ENCODE assay signal across 20 mouse cellular contexts in the genomic region with DNA sequence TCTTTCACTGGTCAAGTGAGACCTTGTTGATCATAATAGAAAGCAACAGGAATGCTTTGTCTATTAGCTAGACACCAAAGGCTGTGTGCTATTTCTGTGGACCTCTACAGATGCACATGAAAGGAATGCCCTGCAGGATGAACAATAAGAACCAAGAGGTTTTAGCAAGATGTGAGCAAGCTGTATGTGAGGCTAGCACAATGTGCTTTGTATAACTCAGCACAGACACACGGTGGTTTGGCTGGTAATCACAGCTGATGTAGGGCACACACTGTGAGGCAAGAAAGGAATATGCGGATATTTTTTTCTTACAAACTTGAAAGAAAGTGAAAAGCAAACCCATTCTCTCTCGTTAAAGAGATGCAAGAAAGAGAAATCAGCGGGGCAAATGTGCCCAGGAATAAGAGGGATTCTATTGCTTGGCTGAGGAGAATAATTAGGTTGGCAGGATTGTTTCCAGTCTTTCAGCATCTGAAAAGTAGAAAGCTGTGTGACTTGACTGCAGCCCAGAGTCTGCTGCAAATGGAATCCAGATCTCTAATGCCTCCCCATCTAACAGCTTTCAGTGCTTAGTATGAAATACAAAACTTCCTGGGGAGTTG.
A peak's percentile ranks its signal among the peaks of the same experiment; 100 is the strongest.
DNase-seq lines count a peak whose midpoint lies in the region; ATAC-seq and TF ChIP-seq lines count a peak whose summit lies in the region.
"Had no signal": no experiment of that assay in that cellular context is flagged by ENCODE, and none has a peak within 500 bp of the region (broad histone marks: within the 10 kb centered on the region; RNA-seq: fewer than 3 reads in every experiment).

No protein-coding gene starts in this region.

- WGBS in midbrain, embryonic 10.5 days, result 40% methylated on average over 4 of the region's 4 CpGs
- 17% methylated on average over 4 of the region's 4 CpGs for WGBS in midbrain, postnatal 0 days
- WGBS in forebrain, embryonic 11.5 days, result 14% methylated on average over 4 of the region's 4 CpGs
- 34% methylated on average over 4 of the region's 4 CpGs for WGBS in midbrain, embryonic 11.5 days
- 55% methylated on average over 4 of the region's 4 CpGs for WGBS in lung, postnatal 0 days

- H3K4me2 ChIP-seq in midbrain, postnatal 0 days (ENCODE audit: low read depth, low read length, poor library complexity, severe bottlenecking), result no peak overlapping the region
- H3K4me2 ChIP-seq in forebrain, embryonic 11.5 days (ENCODE audit: low read depth, low read length, severe bottlenecking), result no peak overlapping the region
- H3K4me2 ChIP-seq in midbrain, embryonic 11.5 days, result no peak overlapping the region
- no peak overlapping the region for H3K4me2 ChIP-seq in lung, postnatal 0 days (replicated peaks; ENCODE audit: low read depth, low read length)
- H3K4me2 ChIP-seq: limb, embryonic 13.5 days; neural tube, embryonic 12.5 days had no signal

- DNase-seq in midbrain, embryonic 10.5 days (ENCODE audit: low spot score), result peak; percentile 11
- DNase-seq in midbrain, postnatal 0 days (ENCODE audit: low spot score), result no peak
- DNase-seq in forebrain, embryonic 11.5 days (ENCODE audit: low spot score), result no peak
- no peak for DNase-seq in midbrain, embryonic 11.5 days (ENCODE audit: low spot score, missing footprints)
- no peak for DNase-seq in heart, adult 8-10 months (ENCODE audit: low spot score)
- DNase-seq in lung, postnatal 0 days (ENCODE audit: low spot score), result no peak
- DNase-seq in kidney, adult 18-20 months, result no peak
- DNase-seq: B cell, adult 2 months; cerebellum, adult 9-11 months; gastrocnemius, postnatal 36 days; thymus, postnatal 14 days had no signal

- no peaks in the 10 kb centered on the region for H3K9me3 ChIP-seq in midbrain, embryonic 10.5 days (replicated peaks)
- no peaks in the 10 kb centered on the region for H3K9me3 ChIP-seq in midbrain, postnatal 0 days (ENCODE audit: low read length)
- no peaks in the 10 kb centered on the region for H3K9me3 ChIP-seq in forebrain, embryonic 11.5 days (ENCODE audit: control insufficient read depth, low read length)
- no peaks in the 10 kb centered on the region for H3K9me3 ChIP-seq in midbrain, embryonic 11.5 days (ENCODE audit: control insufficient read depth, low read length)
- no peaks in the 10 kb centered on the region for H3K9me3 ChIP-seq in lung, postnatal 0 days (ENCODE audit: low read length)
- H3K9me3 ChIP-seq: heart, embryonic 10.5 days; hindbrain, embryonic 10.5 days; limb, embryonic 13.5 days; neural tube, embryonic 12.5 days had no signal

- no peak for TF ChIP-seq CTCF in midbrain, postnatal 0 days (IDR thresholded peaks at IDR 0.05)
- no peak for TF ChIP-seq CTCF in lung, postnatal 0 days (IDR thresholded peaks at IDR 0.05)

- no peak for ATAC-seq in midbrain, postnatal 0 days (ENCODE audit: low FRiP score)
- ATAC-seq in forebrain, embryonic 11.5 days (replicated peaks; ENCODE audit: low FRiP score), result peak; percentile 89
- ATAC-seq in midbrain, embryonic 11.5 days (ENCODE audit: low FRiP score), result peak; percentile 55; the same call in 1 of the 2 replicates
- ATAC-seq in lung, postnatal 0 days, result no peak
- ATAC-seq: hindbrain, postnatal 0 days; intestine, postnatal 0 days had no signal

- no peaks in the 10 kb centered on the region for H3K36me3 ChIP-seq in midbrain, embryonic 10.5 days
- no peaks in the 10 kb centered on the region for H3K36me3 ChIP-seq in midbrain, postnatal 0 days (ENCODE audit: insufficient read depth, low read length)
- H3K36me3 ChIP-seq in forebrain, embryonic 11.5 days (ENCODE audit: control insufficient read depth, insufficient read depth, low read length), result no peaks in the 10 kb centered on the region
- no peaks in the 10 kb centered on the region for H3K36me3 ChIP-seq in midbrain, embryonic 11.5 days (ENCODE audit: control insufficient read depth, insufficient read depth, low read length)
- H3K36me3 ChIP-seq in lung, postnatal 0 days (ENCODE audit: insufficient read depth, low read length), result no peaks in the 10 kb centered on the region
- H3K36me3 ChIP-seq: heart, embryonic 10.5 days; hindbrain, embryonic 10.5 days; limb, embryonic 13.5 days; neural tube, embryonic 12.5 days had no signal

- H3K4me3 ChIP-seq in midbrain, embryonic 10.5 days, result no peak overlapping the region
- H3K4me3 ChIP-seq in midbrain, postnatal 0 days (ENCODE audit: low read depth, low read length), result no peak overlapping the region
- H3K4me3 ChIP-seq in forebrain, embryonic 11.5 days (ENCODE audit: low read depth, low read length), result no peak overlapping the region
- H3K4me3 ChIP-seq in midbrain, embryonic 11.5 days (ENCODE audit: low read depth, low read length), result no peak overlapping the region
- no peak overlapping the region for H3K4me3 ChIP-seq in lung, postnatal 0 days (ENCODE audit: low read depth, low read length)
- H3K4me3 ChIP-seq: erythroblast, embryonic 14.5 days; heart, embryonic 10.5 days; hindbrain, embryonic 10.5 days; limb, embryonic 13.5 days; neural tube, embryonic 12.5 days had no signal

- H3K9ac ChIP-seq in midbrain, postnatal 0 days (replicated peaks; ENCODE audit: low read length, poor library complexity, severe bottlenecking), result no peak overlapping the region
- no peak overlapping the region for H3K9ac ChIP-seq in forebrain, embryonic 11.5 days (ENCODE audit: low read length)
- H3K9ac ChIP-seq in midbrain, embryonic 11.5 days (ENCODE audit: low read length), result no peak overlapping the region
- H3K9ac ChIP-seq in lung, postnatal 0 days (replicated peaks; ENCODE audit: low read depth), result no peak overlapping the region
- H3K9ac ChIP-seq: limb, embryonic 13.5 days; liver, embryonic 14.5 days; neural tube, embryonic 12.5 days had no signal

- H3K4me1 ChIP-seq in midbrain, embryonic 10.5 days, result peaks cover 8% of the 10 kb centered on the region; the same call in 1 of the 2 replicates
- no peaks in the 10 kb centered on the region for H3K4me1 ChIP-seq in midbrain, postnatal 0 days (ENCODE audit: insufficient read depth, low read length)
- 0 out of 2 replicates have a peak, but pooled peaks cover 2% of the 10 kb centered on the region for H3K4me1 ChIP-seq in forebrain, embryonic 11.5 days (replicated peaks; ENCODE audit: control insufficient read depth, insufficient read depth, low read length)
- no peaks in the 10 kb centered on the region for H3K4me1 ChIP-seq in midbrain, embryonic 11.5 days (ENCODE audit: control insufficient read depth, insufficient read depth, low read length)
- no peaks in the 10 kb centered on the region for H3K4me1 ChIP-seq in lung, postnatal 0 days (ENCODE audit: insufficient read depth, low read depth, low read length)
- H3K4me1 ChIP-seq: heart, embryonic 10.5 days; hindbrain, embryonic 10.5 days; limb, embryonic 13.5 days; neural tube, embryonic 12.5 days had no signal

- H3K27me3 ChIP-seq in midbrain, embryonic 10.5 days (ENCODE audit: low read depth, poor library complexity, severe bottlenecking), result no peaks in the 10 kb centered on the region
- no peaks in the 10 kb centered on the region for H3K27me3 ChIP-seq in midbrain, postnatal 0 days (ENCODE audit: insufficient read depth, low read length)
- H3K27me3 ChIP-seq in forebrain, embryonic 11.5 days (ENCODE audit: control insufficient read depth, insufficient read depth, low read length), result no peaks in the 10 kb centered on the region
- no peaks in the 10 kb centered on the region for H3K27me3 ChIP-seq in midbrain, embryonic 11.5 days (ENCODE audit: control insufficient read depth, insufficient read depth, low read length)
- H3K27me3 ChIP-seq in lung, postnatal 0 days (replicated peaks; ENCODE audit: insufficient read depth, low read length), result no peaks in the 10 kb centered on the region
- H3K27me3 ChIP-seq: limb, embryonic 13.5 days; neural tube, embryonic 12.5 days had no signal

- no peak overlapping the region for H3K27ac ChIP-seq in midbrain, embryonic 10.5 days (replicated peaks)
- no peak overlapping the region for H3K27ac ChIP-seq in midbrain, postnatal 0 days (ENCODE audit: low read depth, low read length)
- H3K27ac ChIP-seq in forebrain, embryonic 11.5 days (ENCODE audit: low read depth, low read length), result no peak overlapping the region
- H3K27ac ChIP-seq in midbrain, embryonic 11.5 days (ENCODE audit: low read depth, low read length), result no peak overlapping the region
- no peak overlapping the region for H3K27ac ChIP-seq in lung, postnatal 0 days (ENCODE audit: low read length)
- H3K27ac ChIP-seq: heart, embryonic 10.5 days; hindbrain, embryonic 10.5 days; hindbrain, postnatal 0 days; kidney, postnatal 0 days; limb, embryonic 13.5 days; liver, embryonic 14.5 days; neural tube, embryonic 12.5 days had no signal

- no peak for TF ChIP-seq EP300 in lung, postnatal 0 days (IDR thresholded peaks at IDR 0.05)

Comparison
In these comparisons a context has a peak if more than half of its experiments do, and no peak if none do; other contexts are left out.
1. ATAC-seq: peak in forebrain, embryonic 11.5 days (single experiment) and midbrain, embryonic 11.5 days (single experiment); none in midbrain, postnatal 0 days (single experiment) and lung, postnatal 0 days (single experiment).